Mouse (Mus musculus) forebrain, embryonic 16.5 days (tissue): Measurements from ENCODE around the gene Tapbpl. TPM values are rescaled to one million over a fixed set of nuclear protein-coding genes. Genes with fewer than 3 reads are reported as not detected.
"Not testable (repeated sequence)": the region's sequence is repeated elsewhere in the genome, so short reads cannot be mapped to it uniquely, and the experiment has no call there.

Source experiments
- ATAC-seq: fragments of 200-750 bp; cut with Nextera tagmentation; 2 replicates; pipeline ENCODE4 v1.8.0; 2017; ENCODE audit warnings: mild to moderate bottlenecking, moderate library complexity
- H3K27ac ChIP-seq: fragments of 300-500 bp; sonication (generic); 2 replicates; pipeline ENCODE4 v1.5.1; 2014; ENCODE audit warnings: low read length, control low read depth
- H3K27me3 ChIP-seq: fragments of 300-500 bp; sonication (generic); replicated peaks from 2 replicates; pipeline ENCODE4 v1.6.1; 2014; ENCODE audit warnings: low read length; ENCODE audit not compliant: control insufficient read depth, insufficient read depth
- H3K36me3 ChIP-seq: fragments of 300-500 bp; sonication (generic); 2 replicates; pipeline ENCODE4 v1.6.1; 2014; ENCODE audit not compliant: control insufficient read depth, insufficient read depth
- H3K4me1 ChIP-seq: fragments of 300-500 bp; sonication (generic); replicated peaks from 2 replicates; pipeline ENCODE4 v1.6.1; 2014; ENCODE audit warnings: low read length; ENCODE audit not compliant: control insufficient read depth, insufficient read depth
- H3K4me2 ChIP-seq: fragments of 300-500 bp; sonication (generic); 2 replicates; pipeline ENCODE4 v1.6.1; 2014; ENCODE audit warnings: mild to moderate bottlenecking, low read length, control low read depth
- H3K4me3 ChIP-seq: fragments of 300-500 bp; sonication (generic); replicated peaks from 2 replicates; pipeline ENCODE4 v1.5.1; 2014; ENCODE audit warnings: mild to moderate bottlenecking, low read length, control low read depth
- H3K9ac ChIP-seq: fragments of 300-500 bp; sonication (generic); replicated peaks from 2 replicates; pipeline ENCODE4 v1.6.1; 2014; ENCODE audit warnings: low read depth, low read length, control low read depth
- H3K9me3 ChIP-seq: fragments of 300-500 bp; sonication (generic); 2 replicates; pipeline ENCODE4 v1.6.1; 2016; ENCODE audit warnings: low read length; ENCODE audit not compliant: control insufficient read depth
- WGBS: fragments of 180-500 bp; shearing (Covaris S2); extraction: QIAGEN DNeasy Blood & Tissue Kit; methylation state at CpG from one replicate; pipeline ENCODE4 v1.1.7; 2014; 5-methylcytosine and 5-hydroxymethylcytosine counted together
- polyA plus RNA-seq: library from polyadenylated mRNA; unstranded; fragments of >200 nt; fragmentation: Nextera tagmentation; extraction: Ambion mirVana; gene quantifications from 2 replicates; pipeline ENCODE4 v1.2.1, GENCODE M21; 2015

Tapbpl gene
- polyA plus RNA-seq: 3.8 and 4.5 TPM in 2 replicates

- H3K27ac ChIP-seq: 0 out of 2 replicates have a peak within 1 kb of the TSS, but pooled peaks have one; percentile 6
- peak within 1 kb of the TSS; percentile 59 for H3K9ac ChIP-seq
- H3K9me3 ChIP-seq: no peaks in the 10 kb centered on the region
- peak; percentile 80 for ATAC-seq
- 12% methylated on average over 16 of the region's 16 CpGs for WGBS
- H3K4me2 ChIP-seq: peak within 1 kb of the TSS; percentile 73
- no peaks in the 10 kb centered on the region for H3K27me3 ChIP-seq
- H3K36me3 ChIP-seq: no peaks in the 10 kb centered on the region
- H3K4me1 ChIP-seq: peaks cover 14% of the 10 kb centered on the region
- H3K4me3 ChIP-seq: peak within 1 kb of the TSS; percentile 38
These were observed at the start of gene Tapbpl for GRCm38 (mm10) chr6:125231117-125232044. Gene Tapbpl, minus strand, starts transcription at chr6:125231860.

GRCm38 (mm10) chr6:125279729-125280128, 48.1 kb upstream of the Tapbpl start:
- Histone ChIP-seq H3K27ac (no peak overlapping the region), H3K4me3 (no peak overlapping the region), H3K4me2 (no peak overlapping the region), H3K27me3 (no peaks in the 10 kb centered on the region), H3K36me3 (no peaks in the 10 kb centered on the region), H3K9me3 (no peaks in the 10 kb centered on the region), H3K9ac (no peak overlapping the region), H3K4me1 (no peaks in the 10 kb centered on the region)
- 68% methylated on average over 8 of the region's 8 CpGs for WGBS
- no peak for ATAC-seq

- Histone ChIP-seq H3K9me3 (no peaks in the 10 kb centered on the region), H3K4me2 (no peak overlapping the region), H3K9ac (no peak overlapping the region), H3K27ac (no peak overlapping the region), H3K27me3 (no peaks in the 10 kb centered on the region), H3K4me3 (no peak overlapping the region), H3K36me3 (no peaks in the 10 kb centered on the region), H3K4me1 (no peaks in the 10 kb centered on the region)
- WGBS: 58% methylated on average over 15 of the region's 15 CpGs
- no peak for ATAC-seq
These were observed 43.3 kb upstream of the Tapbpl start for GRCm38 (mm10) chr6:125274841-125275563.

GRCm38 (mm10) chr6:125272228-125272785, 40.6 kb upstream of the Tapbpl start:
- 75% methylated on average over 10 of the region's 10 CpGs for WGBS
- Histone ChIP-seq H3K4me1 (no peaks in the 10 kb centered on the region), H3K27ac (no peak overlapping the region), H3K9ac (no peak overlapping the region), H3K4me2 (no peak overlapping the region), H3K27me3 (no peaks in the 10 kb centered on the region), H3K36me3 (no peaks in the 10 kb centered on the region), H3K9me3 (no peaks in the 10 kb centered on the region), H3K4me3 (no peak overlapping the region)
- ATAC-seq: no peak

- Histone ChIP-seq H3K27ac (no peak overlapping the region), H3K4me3 (0 out of 2 replicates have a peak overlapping the region, but pooled peaks have one; percentile 7), H3K9ac (peak overlapping the region; percentile 25; the same call in 1 of the 2 replicates), H3K9me3 (no peaks in the 10 kb centered on the region), H3K36me3 (no peaks in the 10 kb centered on the region), H3K4me1 (no peaks in the 10 kb centered on the region), H3K4me2 (peak overlapping the region; percentile 49), H3K27me3 (no peaks in the 10 kb centered on the region)
- ATAC-seq: peak; percentile 94
- 22% methylated on average over 17 of the region's 17 CpGs for WGBS
These were observed 40.0 kb upstream of the Tapbpl start for GRCm38 (mm10) chr6:125271455-125272227.

GRCm38 (mm10) chr6:125268799-125269198, 37.1 kb upstream of the Tapbpl start:
- Histone ChIP-seq H3K9ac (no peak overlapping the region), H3K27ac (no peak overlapping the region), H3K9me3 (no peaks in the 10 kb centered on the region), H3K4me3 (no peak overlapping the region), H3K4me1 (no peaks in the 10 kb centered on the region), H3K4me2 (no peak overlapping the region), H3K27me3 (no peaks in the 10 kb centered on the region), H3K36me3 (no peaks in the 10 kb centered on the region)
- WGBS: 58% methylated on average over 6 of the region's 6 CpGs
- ATAC-seq: no peak

- ATAC-seq: no peak
- Histone ChIP-seq H3K27me3 (no peaks in the 10 kb centered on the region), H3K9me3 (no peaks in the 10 kb centered on the region), H3K4me3 (no peak overlapping the region), H3K36me3 (no peaks in the 10 kb centered on the region), H3K27ac (no peak overlapping the region), H3K9ac (no peak overlapping the region), H3K4me2 (no peak overlapping the region), H3K4me1 (no peaks in the 10 kb centered on the region)
- WGBS: 92% methylated on average over 3 of the region's 3 CpGs
These were observed 35.8 kb upstream of the Tapbpl start for GRCm38 (mm10) chr6:125267469-125267868.

- H3K9me3 ChIP-seq, H3K27me3 ChIP-seq, H3K9ac ChIP-seq, ATAC-seq, H3K4me1 ChIP-seq, H3K27ac ChIP-seq, H3K4me2 ChIP-seq, H3K4me3 ChIP-seq, H3K36me3 ChIP-seq: not testable (repeated sequence)
- WGBS: 54% methylated on average over 6 of the region's 6 CpGs
These were observed 34.9 kb upstream of the Tapbpl start for GRCm38 (mm10) chr6:125266600-125266999.
